Mouse (Mus musculus): ENCODE data around the gene Gnb2.
A peak's percentile ranks its signal among the peaks of the same experiment; 100 is the strongest.

The Gnb2 gene

GRCm38 (mm10) chr5:137533117-137533827 is at the start of gene Gnb2, which contains the start of gene Epo:
TSS of gene Gnb2 (minus strand) at chr5:137533510.
TSS of gene Epo (minus strand) at chr5:137533242.
- peak; percentile 96 for DNase-seq (ENCODE audit: low spot score)

GRCm38 (mm10) chr5:137582702-137583101 is 49.4 kb upstream of the Gnb2 start:
- DNase-seq (ENCODE audit: low spot score) = no peak

- no peak for DNase-seq (ENCODE audit: low spot score)
These were observed 46.9 kb upstream of the Gnb2 start for GRCm38 (mm10) chr5:137580246-137580645.

- DNase-seq (ENCODE audit: low spot score) = peak; percentile 36
These were observed 41.2 kb upstream of the Gnb2 start for GRCm38 (mm10) chr5:137574470-137574901.

GRCm38 (mm10) chr5:137570691-137571586 is 37.6 kb upstream of the Gnb2 start:
- no peak for DNase-seq (ENCODE audit: low spot score)

- no peak for DNase-seq (ENCODE audit: low spot score)
These were observed 36.9 kb upstream of the Gnb2 start for GRCm38 (mm10) chr5:137570181-137570580.

- peak; percentile 33 for DNase-seq (ENCODE audit: low spot score)
These were observed 36.4 kb upstream of the Gnb2 start, which contains the start of gene Tfr2 for GRCm38 (mm10) chr5:137569665-137570064. TSS of gene Tfr2 (plus strand) at chr5:137569840.

- DNase-seq (ENCODE audit: low spot score) = no peak
These were observed 35.7 kb upstream of the Gnb2 start for GRCm38 (mm10) chr5:137569031-137569430.

- no peak for DNase-seq (ENCODE audit: low spot score)
These were observed 35.0 kb upstream of the Gnb2 start for GRCm38 (mm10) chr5:137568223-137568798.

- DNase-seq (ENCODE audit: low spot score) = no peak
These were observed 33.1 kb upstream of the Gnb2 start for GRCm38 (mm10) chr5:137566416-137566815.

- no peak for DNase-seq (ENCODE audit: low spot score)
These were observed 32.4 kb upstream of the Gnb2 start for GRCm38 (mm10) chr5:137565744-137566143.

- no peak for DNase-seq (ENCODE audit: low spot score)
These were observed 29.7 kb upstream of the Gnb2 start for GRCm38 (mm10) chr5:137562965-137563364.

- DNase-seq (ENCODE audit: low spot score) = no peak
These were observed 28.2 kb upstream of the Gnb2 start for GRCm38 (mm10) chr5:137561556-137561955.

- DNase-seq (ENCODE audit: low spot score) = no peak
These were observed 20.6 kb upstream of the Gnb2 start for GRCm38 (mm10) chr5:137553898-137554297.

- peak; percentile 49 for DNase-seq (ENCODE audit: low spot score)
These were observed 20.1 kb upstream of the Gnb2 start, which contains the start of gene Actl6b for GRCm38 (mm10) chr5:137553411-137553837. TSS of gene Actl6b (plus strand) at chr5:137553517.

- no peak for DNase-seq (ENCODE audit: low spot score)
These were observed 19.7 kb upstream of the Gnb2 start for GRCm38 (mm10) chr5:137553000-137553399.

GRCm38 (mm10) chr5:137551119-137551518 is 17.8 kb upstream of the Gnb2 start:
- no peak for DNase-seq (ENCODE audit: low spot score)

- no peak for DNase-seq (ENCODE audit: low spot score)
These were observed 16.5 kb upstream of the Gnb2 start for GRCm38 (mm10) chr5:137549840-137550239.

- no peak for DNase-seq (ENCODE audit: low spot score)
These were observed 12.3 kb upstream of the Gnb2 start for GRCm38 (mm10) chr5:137545596-137545995.

- DNase-seq (ENCODE audit: low spot score) = no peak
These were observed 11.6 kb upstream of the Gnb2 start for GRCm38 (mm10) chr5:137544926-137545325.

- no peak for DNase-seq (ENCODE audit: low spot score)
These were observed 8.6 kb upstream of the Gnb2 start for GRCm38 (mm10) chr5:137541768-137542540.

- DNase-seq (ENCODE audit: low spot score) = no peak
These were observed 7.7 kb upstream of the Gnb2 start for GRCm38 (mm10) chr5:137540991-137541390.

Data from urinary bladder, postnatal 25 days (tissue).